In the genomic region with DNA sequence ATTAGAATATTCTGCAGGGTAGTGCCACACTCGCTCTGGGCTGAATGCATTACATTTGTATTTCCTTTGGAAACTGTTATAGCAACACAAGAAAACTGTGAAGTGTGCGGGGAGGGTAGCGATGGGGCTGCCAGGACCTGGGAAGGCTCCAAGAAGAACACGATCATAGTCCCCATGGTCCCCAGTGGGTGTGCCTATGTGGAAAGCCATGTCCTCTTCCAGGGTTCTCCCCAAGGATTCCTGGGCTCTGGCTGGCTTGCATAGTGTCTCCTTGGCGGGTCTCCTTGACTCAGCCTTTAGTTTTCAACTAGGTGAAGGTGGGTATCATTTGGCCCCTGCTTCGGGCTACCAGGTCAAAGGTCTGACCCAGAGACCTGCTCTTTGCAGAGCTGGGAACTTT, we compare ENCODE assay signal across 17 mouse cellular contexts.
"Had no signal": no experiment of that assay in that cellular context is flagged by ENCODE, and none has a peak within 500 bp of the region (broad histone marks: within the 10 kb centered on the region; RNA-seq: fewer than 3 reads in every experiment).

No protein-coding gene starts in this region.

- H3K9ac ChIP-seq: limb, embryonic 13.5 days; liver, embryonic 14.5 days; liver, postnatal 0 days; lung, embryonic 14.5 days; stomach, embryonic 15.5 days had no signal

- H3K4me1 ChIP-seq: limb, embryonic 10.5 days; limb, embryonic 13.5 days; stomach, embryonic 15.5 days had no signal

- H3K4me2 ChIP-seq: limb, embryonic 13.5 days; lung, embryonic 14.5 days; midbrain, embryonic 11.5 days; stomach, embryonic 15.5 days had no signal

- H3K27ac ChIP-seq: layer of hippocampus, adult 2 months; limb, embryonic 10.5 days; limb, embryonic 13.5 days; liver, embryonic 14.5 days; stomach, embryonic 15.5 days had no signal

- H3K36me3 ChIP-seq: limb, embryonic 10.5 days; limb, embryonic 13.5 days; stomach, embryonic 15.5 days had no signal

- H3K27me3 ChIP-seq: limb, embryonic 13.5 days; stomach, embryonic 15.5 days had no signal

- H3K4me3 ChIP-seq: layer of hippocampus, adult 2 months; limb, embryonic 10.5 days; limb, embryonic 13.5 days; stomach, embryonic 15.5 days had no signal

- ATAC-seq: intestine, embryonic 16.5 days; liver, postnatal 0 days; lung, postnatal 0 days had no signal

- H3K9me3 ChIP-seq: limb, embryonic 10.5 days; limb, embryonic 13.5 days; stomach, embryonic 15.5 days had no signal

- DNase-seq: kidney, adult 8-10 months; kidney, postnatal 25 days; layer of hippocampus, adult 9-11 months; liver; lung, embryonic 14.5 days; midbrain, embryonic 14.5 days; right cerebral cortex, adult 18-20 months; right cerebral cortex, postnatal 25 days had no signal
